Mouse (Mus musculus): ENCODE data around the gene Sema5b.
"Not testable (repeated sequence)": the region's sequence is repeated elsewhere in the genome, so short reads cannot be mapped to it uniquely, and the experiment has no call there.

Sema5b gene

DNA sequence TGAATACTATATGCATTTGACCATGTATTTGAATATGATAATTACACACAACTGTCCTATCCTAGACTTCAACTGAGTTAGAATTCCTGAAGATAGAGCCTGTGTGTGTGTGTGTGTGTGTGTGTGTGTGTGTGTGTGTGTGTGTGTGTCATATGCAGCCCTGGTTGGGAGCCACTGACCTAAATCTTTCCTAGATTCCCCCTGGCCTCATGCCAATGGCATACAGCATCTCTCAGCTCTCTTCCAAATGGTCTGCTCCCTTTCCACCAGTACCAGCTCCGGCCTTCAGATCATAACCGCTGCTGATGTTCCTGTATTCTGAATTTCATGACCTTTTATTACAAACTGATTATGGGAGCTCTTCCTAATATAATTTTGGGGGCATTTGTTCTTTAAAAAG, 8.4 kb downstream of the Sema5b start:
- CTCF ChIA-PET, result no interaction called here

GRCm38 (mm10) chr16:35555596-35556482, 14.9 kb downstream of the Sema5b start:
- CTCF ChIA-PET, result interaction anchor here (0.6 kb wide), 1 partner anchor 136 kb away, joined by 12 read pairs; no protein-coding TSS in a partner anchor

GRCm38 (mm10) chr16:35557038-35557437, 16.1 kb downstream of the Sema5b start:
- CTCF ChIA-PET, result no interaction called here

- CTCF ChIA-PET, result no interaction called here
These were observed 20.6 kb downstream of the Sema5b start for GRCm38 (mm10) chr16:35561541-35561940.

GRCm38 (mm10) chr16:35564246-35564905, 23.4 kb downstream of the Sema5b start:
- CTCF ChIA-PET, result no interaction called here

GRCm38 (mm10) chr16:35565601-35566000, 24.7 kb downstream of the Sema5b start:
- CTCF ChIA-PET, result not testable (repeated sequence)

GRCm38 (mm10) chr16:35568225-35568880, 27.4 kb downstream of the Sema5b start:
- CTCF ChIA-PET, result no interaction called here

- CTCF ChIA-PET, result no interaction called here
These were observed 28.4 kb downstream of the Sema5b start for GRCm38 (mm10) chr16:35569347-35569746.

DNA sequence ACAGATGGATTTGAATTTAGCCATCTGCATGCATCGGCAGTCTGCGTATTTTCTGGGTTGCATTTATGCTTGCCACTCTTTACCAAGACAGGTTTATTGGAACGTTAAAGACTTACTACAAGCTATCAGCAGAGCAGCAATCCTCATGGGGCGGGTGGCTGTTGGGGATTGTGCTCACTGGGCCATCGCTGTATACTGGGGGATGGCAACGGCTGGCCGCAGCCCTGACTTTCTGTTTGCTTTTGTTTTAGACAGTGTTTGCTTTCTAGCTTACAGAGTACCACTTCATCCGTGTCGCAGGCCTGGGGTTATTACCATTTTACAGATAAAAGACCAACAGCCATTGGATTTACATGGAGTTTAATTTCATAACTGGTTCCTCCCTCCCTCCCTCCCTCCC, 28.8 kb downstream of the Sema5b start:
- CTCF ChIA-PET, result no interaction called here

DNA sequence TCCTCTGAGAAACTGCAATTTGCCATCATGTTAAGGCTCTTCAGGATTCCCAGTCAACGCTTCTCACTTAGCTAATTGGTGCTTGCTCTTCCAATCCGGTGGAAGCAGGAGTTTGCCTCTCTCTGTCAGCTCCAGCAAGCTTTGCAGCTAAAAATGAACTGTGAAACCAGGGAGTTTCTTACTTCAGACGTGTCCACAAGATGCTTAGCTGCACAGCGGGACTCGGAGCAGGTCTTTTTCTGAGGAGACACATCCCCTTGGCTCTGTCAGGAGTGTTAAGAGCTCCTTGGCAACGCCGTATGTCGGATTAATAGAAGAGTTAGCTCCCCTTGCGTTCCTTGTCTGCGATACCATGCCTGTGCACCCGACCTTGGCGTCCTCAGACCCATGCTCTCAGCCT, 29.7 kb downstream of the Sema5b start:
- CTCF ChIA-PET, result no interaction called here

- CTCF ChIA-PET, result no interaction called here
These were observed 32.6 kb downstream of the Sema5b start for GRCm38 (mm10) chr16:35573586-35573985.

DNA sequence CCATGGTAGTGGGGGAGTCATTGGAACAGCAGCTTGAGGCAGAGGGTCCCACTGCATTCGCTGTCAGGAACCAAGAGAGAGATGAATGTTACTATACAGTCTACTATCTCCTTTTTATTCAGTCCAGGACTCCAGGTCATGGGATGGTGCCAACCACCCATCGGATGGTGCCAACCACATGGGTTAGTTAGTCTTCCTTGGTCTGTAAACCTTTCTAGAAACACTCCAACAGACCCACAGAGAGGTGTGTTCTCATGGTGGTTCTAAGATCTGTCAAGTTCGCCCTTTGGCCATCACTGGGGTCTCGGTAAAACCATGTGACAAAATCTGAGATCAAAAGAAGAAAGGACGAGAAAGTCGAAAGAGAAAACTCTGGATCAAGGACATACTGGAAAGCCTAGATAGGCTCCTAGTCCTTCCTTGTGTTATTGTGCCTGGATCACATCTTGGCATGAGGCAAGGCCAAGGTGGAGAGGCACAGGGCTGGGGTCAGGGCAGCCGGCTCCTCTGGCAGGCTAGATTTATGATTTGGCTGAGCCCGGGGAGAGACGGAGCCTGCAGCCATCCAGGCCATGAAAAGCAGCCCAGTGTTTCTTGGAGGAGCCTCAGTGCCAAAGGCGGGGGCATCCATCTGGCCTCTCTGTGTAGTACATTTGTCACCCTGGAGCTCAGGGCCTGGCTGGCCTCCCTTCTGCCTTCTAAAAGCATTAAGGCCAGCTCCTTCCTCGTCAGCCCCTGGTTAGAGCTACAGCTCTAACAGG, 36.4 kb downstream of the Sema5b start:
- CTCF ChIA-PET, result no interaction called here

GRCm38 (mm10) chr16:35581299-35581698, 40.4 kb downstream of the Sema5b start:
- CTCF ChIA-PET, result no interaction called here

GRCm38 (mm10) chr16:35583551-35584080, 42.7 kb downstream of the Sema5b start:
- CTCF ChIA-PET, result no interaction called here

GRCm38 (mm10) chr16:35585126-35585694, 44.3 kb downstream of the Sema5b start:
- CTCF ChIA-PET, result no interaction called here

GRCm38 (mm10) chr16:35587046-35587779, 46.3 kb downstream of the Sema5b start:
- CTCF ChIA-PET, result no interaction called here

- CTCF ChIA-PET, result no interaction called here
These were observed 47.0 kb downstream of the Sema5b start for GRCm38 (mm10) chr16:35587866-35588465.

DNA sequence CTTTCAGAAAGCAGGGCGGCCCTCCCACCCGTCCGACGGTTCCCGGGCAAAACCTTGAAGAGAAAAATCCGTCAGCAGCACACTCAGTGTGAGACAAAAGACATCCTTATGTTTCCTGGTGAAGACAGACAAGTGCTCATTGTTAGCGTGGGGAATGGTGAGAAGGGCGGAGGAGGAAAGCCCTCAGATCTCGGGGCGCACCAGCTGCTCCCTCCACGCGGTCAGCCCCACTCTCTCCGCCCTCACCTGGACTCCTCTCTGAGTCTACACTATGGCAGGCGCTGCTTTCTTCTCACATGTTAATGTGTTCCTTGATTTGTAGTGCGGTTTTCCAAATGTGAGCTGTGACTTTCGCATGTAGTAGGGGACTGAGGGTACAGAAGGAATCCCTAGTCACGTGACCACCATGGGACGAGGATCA, 47.8 kb downstream of the Sema5b start:
- CTCF ChIA-PET, result no interaction called here

DNA sequence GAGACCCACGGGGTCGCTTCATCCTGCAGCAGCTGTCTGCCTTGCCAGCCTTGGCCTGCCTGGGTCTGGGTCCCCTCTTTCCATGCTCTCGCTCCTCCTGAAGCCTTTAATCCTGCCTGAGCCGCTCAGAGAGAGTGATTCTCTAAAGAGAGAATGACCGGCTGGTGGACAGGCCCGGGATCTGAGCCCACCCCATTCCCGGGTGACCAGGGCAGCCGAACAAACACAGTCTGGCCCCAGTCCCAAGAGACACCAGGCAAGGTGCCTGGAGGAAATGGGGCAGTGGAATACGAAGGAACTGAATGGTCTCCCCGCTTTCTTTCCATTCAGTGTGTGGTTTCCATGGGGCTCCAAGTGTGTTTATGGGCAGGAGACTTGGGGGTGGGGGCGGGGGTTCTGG, 50.8 kb downstream of the Sema5b start:
- CTCF ChIA-PET, result no interaction called here

Measured in spleen, embryonic (tissue).